ENCODE assay signal across 28 mouse cellular contexts in the genomic region with DNA sequence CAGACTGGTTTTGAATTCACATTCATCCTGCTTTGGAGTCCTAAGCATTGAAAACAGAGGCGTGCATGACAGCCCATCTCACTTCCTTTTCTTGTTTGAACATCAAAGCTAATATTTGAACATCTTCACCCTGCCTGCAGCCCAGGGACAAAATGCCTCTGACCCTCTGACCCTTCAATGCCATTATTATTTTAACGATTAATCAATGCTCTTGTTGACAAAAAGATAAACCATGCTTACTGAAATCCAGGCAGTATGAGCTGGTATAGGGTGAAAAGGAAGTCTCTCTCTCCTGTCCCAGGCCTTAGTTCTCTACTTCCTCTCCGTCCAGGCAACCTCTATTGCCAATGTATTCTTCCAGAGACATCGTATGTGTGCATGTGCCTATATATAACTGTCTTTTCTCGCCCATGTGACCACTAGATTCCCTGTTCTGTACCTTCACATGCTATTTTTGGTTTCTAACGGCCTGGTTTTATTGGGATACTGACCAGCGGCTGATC. TPM values are rescaled to one million over a fixed set of nuclear protein-coding genes. Genes with fewer than 3 reads are reported as not detected.
A peak's percentile ranks its signal among the peaks of the same experiment; 100 is the strongest.
DNase-seq lines count a peak whose midpoint lies in the region; ATAC-seq and TF ChIP-seq lines count a peak whose summit lies in the region.
"Had no signal": no experiment of that assay in that cellular context is flagged by ENCODE, and none has a peak within 500 bp of the region (broad histone marks: within the 10 kb centered on the region; RNA-seq: fewer than 3 reads in every experiment).

No protein-coding gene starts in this region.

- no peaks in the 10 kb centered on the region for H3K36me3 ChIP-seq in heart, postnatal 0 days (replicated peaks; ENCODE audit: control insufficient read depth, insufficient read depth, low read length)
- no peaks in the 10 kb centered on the region for H3K36me3 ChIP-seq in liver, postnatal 0 days (replicated peaks; ENCODE audit: insufficient read depth, low read length)
- no peaks in the 10 kb centered on the region for H3K36me3 ChIP-seq in liver, embryonic 12.5 days
- H3K36me3 ChIP-seq in midbrain, embryonic 15.5 days (replicated peaks) = no peaks in the 10 kb centered on the region
- H3K36me3 ChIP-seq: embryonic facial prominence, embryonic 12.5 days; embryonic facial prominence, embryonic 15.5 days; G1E; hindbrain, embryonic 10.5 days; hindbrain, embryonic 13.5 days had no signal

- no peak for TF ChIP-seq EP300 in heart, postnatal 0 days (IDR thresholded peaks at IDR 0.05; ENCODE audit: low read depth)
- TF ChIP-seq EP300 in liver, postnatal 0 days (IDR thresholded peaks at IDR 0.05; ENCODE audit: low read depth) = peak; percentile 41; the same call in 1 of the 2 replicates

- WGBS in heart, postnatal 0 days = 46% methylated on average over 7 of the region's 7 CpGs
- WGBS in liver, postnatal 0 days (ENCODE audit: insufficient replicate concordance) = 41% methylated on average over 7 of the region's 7 CpGs
- 40% methylated on average over 7 of the region's 7 CpGs for WGBS in liver, embryonic 12.5 days (ENCODE audit: insufficient replicate concordance)
- 67% methylated on average over 7 of the region's 7 CpGs for WGBS in midbrain, embryonic 15.5 days

- no peak overlapping the region for H3K4me2 ChIP-seq in heart, postnatal 0 days (ENCODE audit: low read depth, low read length)
- H3K4me2 ChIP-seq in liver, postnatal 0 days (ENCODE audit: low read depth, low read length) = no peak overlapping the region
- no peak overlapping the region for H3K4me2 ChIP-seq in liver, embryonic 12.5 days
- H3K4me2 ChIP-seq in midbrain, embryonic 15.5 days = no peak overlapping the region
- H3K4me2 ChIP-seq: embryonic facial prominence, embryonic 12.5 days; embryonic facial prominence, embryonic 15.5 days; heart, embryonic 11.5 days; hindbrain, embryonic 13.5 days had no signal

- H3K4me1 ChIP-seq in heart, postnatal 0 days (ENCODE audit: control insufficient read depth, insufficient read depth) = no peaks in the 10 kb centered on the region
- peaks cover 8% of the 10 kb centered on the region for H3K4me1 ChIP-seq in liver, postnatal 0 days (ENCODE audit: insufficient read depth)
- H3K4me1 ChIP-seq in liver, embryonic 12.5 days = peaks cover 6% of the 10 kb centered on the region; the same call in 1 of the 2 replicates
- no peaks in the 10 kb centered on the region for H3K4me1 ChIP-seq in brown adipose tissue, adult 24 weeks (ENCODE audit: control insufficient read depth, insufficient read depth, insufficient read length, low read length)
- H3K4me1 ChIP-seq in midbrain, embryonic 15.5 days = no peaks in the 10 kb centered on the region
- H3K4me1 ChIP-seq: embryonic facial prominence, embryonic 12.5 days; embryonic facial prominence, embryonic 15.5 days; hindbrain, embryonic 10.5 days; hindbrain, embryonic 13.5 days had no signal

- ATAC-seq in heart, postnatal 0 days (ENCODE audit: insufficient read depth, low read depth) = no peak
- peak; percentile 58 for ATAC-seq in liver, postnatal 0 days
- no peak for ATAC-seq in liver, embryonic 12.5 days
- ATAC-seq in midbrain, embryonic 15.5 days (replicated peaks) = no peak
- ATAC-seq: forebrain, embryonic 14.5 days; forebrain, postnatal 0 days; hindbrain, embryonic 16.5 days; inflammation-experienced regulatory T-cells, adult 6 months had no signal

- no peak for TF ChIP-seq CTCF in heart, postnatal 0 days (IDR thresholded peaks at IDR 0.05; ENCODE audit: low read depth)
- no peak for TF ChIP-seq CTCF in liver, postnatal 0 days (IDR thresholded peaks at IDR 0.05; ENCODE audit: low read depth)

- H3K27ac ChIP-seq in heart, postnatal 0 days (ENCODE audit: low read depth) = 0 out of 2 replicates have a peak overlapping the region, but pooled peaks have one; percentile 2
- 0 out of 2 replicates have a peak overlapping the region, but pooled peaks have one; percentile 34 for H3K27ac ChIP-seq in liver, postnatal 0 days (ENCODE audit: low read depth)
- no peak overlapping the region for H3K27ac ChIP-seq in liver, embryonic 12.5 days
- peak overlapping the region; percentile 17; the same call in 1 of the 2 replicates for H3K27ac ChIP-seq in brown adipose tissue, adult 24 weeks (replicated peaks; ENCODE audit: low read depth, low read length)
- no peak overlapping the region for H3K27ac ChIP-seq in midbrain, embryonic 15.5 days
- H3K27ac ChIP-seq: embryonic facial prominence, embryonic 12.5 days; embryonic facial prominence, embryonic 15.5 days; heart, adult 2 months; hindbrain, embryonic 10.5 days; hindbrain, embryonic 13.5 days had no signal

- H3K9me3 ChIP-seq in heart, postnatal 0 days (replicated peaks; ENCODE audit: control insufficient read depth, low read length) = no peaks in the 10 kb centered on the region
- H3K9me3 ChIP-seq in liver, postnatal 0 days (ENCODE audit: low read length) = no peaks in the 10 kb centered on the region
- no peaks in the 10 kb centered on the region for H3K9me3 ChIP-seq in liver, embryonic 12.5 days (replicated peaks)
- H3K9me3 ChIP-seq in midbrain, embryonic 15.5 days = no peaks in the 10 kb centered on the region
- H3K9me3 ChIP-seq: embryonic facial prominence, embryonic 12.5 days; embryonic facial prominence, embryonic 15.5 days; G1E; hindbrain, embryonic 10.5 days; hindbrain, embryonic 13.5 days had no signal

- no peak overlapping the region for H3K9ac ChIP-seq in heart, postnatal 0 days (replicated peaks; ENCODE audit: low read depth, low read length)
- H3K9ac ChIP-seq in liver, postnatal 0 days (replicated peaks) = no peak overlapping the region
- H3K9ac ChIP-seq in liver, embryonic 12.5 days = no peak overlapping the region
- H3K9ac ChIP-seq in midbrain, embryonic 15.5 days = no peak overlapping the region
- H3K9ac ChIP-seq: embryonic facial prominence, embryonic 12.5 days; embryonic facial prominence, embryonic 15.5 days; forebrain, postnatal 0 days; hindbrain, embryonic 13.5 days had no signal

- DNase-seq in heart, postnatal 0 days (ENCODE audit: low spot score) = no peak
- DNase-seq in heart, adult 9 months (ENCODE audit: low spot score in 2 of 2) = no peak
- no peak for DNase-seq in liver, postnatal 0 days
- DNase-seq in spleen, postnatal 10 days (ENCODE audit: low spot score in 2 of 2) = no peak
- DNase-seq: adrenal gland, adult 2 months; adrenal gland, postnatal 14 days; cerebellum, adult 11 months; cerebellum, adult 2 months; cerebellum, adult 9-11 months; cerebellum, postnatal 25 days; forebrain, postnatal 0 days; gastrocnemius, postnatal 36 days; heart, adult 2 months; heart, postnatal 10 days; heart, postnatal 36 days had no signal

- H3K4me3 ChIP-seq in heart, postnatal 0 days (ENCODE audit: low read depth, low read length) = no peak overlapping the region
- H3K4me3 ChIP-seq in liver, postnatal 0 days (ENCODE audit: low read depth, low read length) = no peak overlapping the region
- no peak overlapping the region for H3K4me3 ChIP-seq in liver, embryonic 12.5 days
- H3K4me3 ChIP-seq in brown adipose tissue, adult 24 weeks (ENCODE audit: insufficient read depth, low read depth, low read length) = no peak overlapping the region
- no peak overlapping the region for H3K4me3 ChIP-seq in midbrain, embryonic 15.5 days
- H3K4me3 ChIP-seq: embryonic facial prominence, embryonic 12.5 days; embryonic facial prominence, embryonic 15.5 days; heart, adult 2 months; hindbrain, embryonic 10.5 days; hindbrain, embryonic 13.5 days had no signal

- H3K27me3 ChIP-seq in heart, postnatal 0 days (ENCODE audit: control insufficient read depth, insufficient read depth, low read length) = 0 out of 2 replicates have a peak, but pooled peaks cover 4% of the 10 kb centered on the region
- 0 out of 2 replicates have a peak, but pooled peaks cover 5% of the 10 kb centered on the region for H3K27me3 ChIP-seq in liver, postnatal 0 days (ENCODE audit: insufficient read depth, low read length)
- H3K27me3 ChIP-seq in liver, embryonic 12.5 days (replicated peaks) = no peaks in the 10 kb centered on the region
- peaks cover 20% of the 10 kb centered on the region for H3K27me3 ChIP-seq in midbrain, embryonic 15.5 days (replicated peaks)
- H3K27me3 ChIP-seq: CH12.LX had no signal

RNA-seq across cellular contexts. Expression of a gene that starts 37.2 kb away (rescaled TPM):
- 24.1 and 28.8 TPM in 2 replicates for total RNA-seq in heart, postnatal 0 days (2014; rRNA removed; ENCODE audit: low replicate concordance)
- polyA plus RNA-seq in heart, postnatal 0 days (2015; fragmentation: Nextera tagmentation; extraction: Ambion mirVana) = 27.3 and 28.9 TPM in 2 replicates
- 19.2 and 20.2 TPM in 2 replicates for polyA plus RNA-seq in liver, postnatal 0 days (2015; fragmentation: Nextera tagmentation; extraction: Ambion mirVana)
- 57.6 and 61.0 TPM in 2 replicates for polyA plus RNA-seq in liver, embryonic 12.5 days (2016; fragmentation: Nextera tagmentation; extraction: Ambion mirVana)
- polyA plus RNA-seq in brown adipose tissue, adult 24 weeks (2012; ENCODE audit: insufficient read depth, insufficient read length, missing spikeins) = 18.1 and 23.7 TPM in 2 replicates
- polyA plus RNA-seq in midbrain, embryonic 15.5 days (2015; fragmentation: Nextera tagmentation; extraction: Ambion mirVana) = 78.5 and 78.9 TPM in 2 replicates

Comparison
In these comparisons a context has a peak if more than half of its experiments do, and no peak if none do; other contexts are left out.
1. H3K27ac ChIP-seq: peak in heart, postnatal 0 days (single experiment), liver, postnatal 0 days (single experiment) and brown adipose tissue, adult 24 weeks (single experiment); none in liver, embryonic 12.5 days (single experiment) and midbrain, embryonic 15.5 days (single experiment).